Mouse (Mus musculus) natural killer cell, adult 2 months (primary cell): Measurements from ENCODE around the gene Itpr1.

ENCODE experiments used
- DNase-seq, 2 experiments: peaks; one replicate each; pipeline ENCODE4 v3.0.0; 2022; ENCODE audit warnings: low spot score in 2 of 2

The Itpr1 gene

DNA sequence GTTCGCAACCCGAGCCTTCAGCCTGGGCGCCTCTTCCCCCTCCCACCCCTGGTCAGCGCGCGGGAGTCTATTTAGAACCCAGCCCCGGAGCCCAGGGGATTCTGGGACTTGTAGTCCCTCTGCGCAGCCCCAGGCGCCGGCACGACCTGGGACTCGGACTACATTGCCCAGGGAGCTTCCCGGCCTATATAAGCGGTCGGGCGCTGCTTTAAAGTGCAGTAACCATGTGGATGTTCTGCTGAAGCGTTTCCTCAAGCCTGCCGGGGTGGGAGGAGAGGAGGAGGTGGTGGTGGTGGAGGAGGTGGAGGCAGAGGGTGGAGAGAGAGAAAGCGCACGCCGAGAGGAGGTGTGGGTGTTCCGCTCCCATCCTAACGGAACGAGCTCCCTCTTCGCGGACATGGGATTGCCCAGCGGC, at the start of gene Itpr1:
Gene Itpr1, plus strand, starts transcription at position 216 of the 415 bp plus-strand sequence.
- DNase-seq: peak; percentile 96

DNA sequence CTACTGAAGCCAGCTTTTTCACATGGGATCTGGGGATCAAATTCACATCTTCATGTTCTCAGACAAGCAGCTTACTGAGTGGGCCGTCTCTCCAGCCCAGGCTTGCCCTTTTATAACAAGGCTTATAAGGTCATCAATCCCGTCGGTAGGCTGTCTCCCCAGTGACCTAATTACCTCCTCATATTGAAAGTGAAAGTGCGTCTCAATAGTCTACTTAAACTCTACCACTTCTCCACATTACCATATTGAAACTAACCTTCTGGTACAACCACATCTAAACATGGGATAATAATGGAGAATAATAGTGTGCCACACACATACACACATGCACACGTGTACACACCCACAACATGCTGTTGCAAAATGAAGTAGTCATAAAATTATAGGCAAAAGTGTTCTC, 48.0 kb upstream of the Itpr1 start:
- DNase-seq: peak; percentile 12

DNA sequence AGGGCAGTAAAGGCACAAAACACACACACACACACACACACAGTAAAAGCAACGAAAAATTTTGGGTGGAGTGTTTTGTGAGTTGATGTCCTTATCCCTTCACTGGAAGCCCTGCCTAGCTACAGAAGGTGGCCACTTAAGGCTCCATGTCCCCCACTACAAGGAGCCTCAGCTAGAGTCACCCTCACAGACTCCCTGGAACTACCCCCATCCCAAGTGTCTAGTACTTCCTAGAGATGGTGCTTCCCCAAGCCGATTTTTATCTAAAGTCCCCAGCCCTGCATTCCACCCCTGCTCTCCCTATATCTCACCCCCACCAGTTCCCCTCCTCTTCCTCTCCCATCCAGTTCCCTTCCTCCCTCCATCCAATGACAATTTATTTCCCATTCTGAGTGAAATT, 47.3 kb upstream of the Itpr1 start:
- no peak for DNase-seq

DNA sequence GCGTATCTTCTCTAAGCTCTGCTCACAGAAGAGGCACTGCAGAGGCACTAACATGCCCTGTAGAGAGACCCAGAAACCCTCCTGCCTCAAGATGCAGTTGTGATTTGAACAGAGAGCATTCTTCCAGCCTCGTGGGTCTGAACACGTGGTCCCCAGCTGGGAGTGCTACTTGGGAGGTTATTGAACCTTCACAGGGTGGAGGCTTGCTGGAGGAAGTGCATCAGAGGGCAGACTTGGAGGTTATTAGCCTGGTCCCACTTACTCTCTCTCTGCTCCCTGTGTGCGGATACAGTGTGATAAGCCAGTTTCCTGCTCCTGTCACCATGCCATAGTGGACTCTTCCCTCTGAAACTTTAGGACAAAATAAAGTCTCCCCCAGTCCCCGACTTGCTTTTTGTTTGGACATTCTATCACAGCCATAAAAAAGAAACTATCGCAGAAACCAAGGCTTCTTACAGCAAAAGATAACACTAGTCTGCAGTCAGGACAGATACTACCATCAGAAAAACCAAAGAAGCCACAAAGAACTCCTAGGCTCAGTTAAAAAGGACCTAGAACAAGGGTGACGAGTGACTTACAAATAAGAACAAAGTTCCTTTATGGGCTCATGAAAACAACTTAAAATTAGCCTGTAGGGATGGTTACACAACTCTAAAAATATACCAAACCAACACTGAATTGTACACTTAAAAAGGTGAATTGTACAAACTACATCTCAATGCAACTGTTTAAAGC, 44.8 kb upstream of the Itpr1 start:
- peak in 1 of 2 experiments; percentile 4 for DNase-seq

DNA sequence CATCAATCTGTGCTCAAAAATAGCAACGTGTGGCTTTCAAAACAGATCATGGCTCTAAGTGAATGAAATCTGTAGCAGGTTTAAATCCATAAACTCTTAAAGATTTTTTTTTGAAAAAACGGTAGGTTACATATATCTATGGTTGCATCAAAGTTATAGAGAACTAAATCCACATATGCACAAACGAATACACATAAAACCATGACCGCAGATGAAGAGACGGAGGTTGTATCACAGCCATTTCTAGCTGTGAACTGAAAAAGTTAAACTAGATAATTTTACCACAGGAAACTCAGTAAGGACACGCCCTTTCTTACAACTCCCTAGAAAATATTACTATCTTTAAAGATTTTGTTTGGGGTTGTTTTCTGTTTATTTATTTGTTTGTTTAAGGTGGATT, 44.2 kb upstream of the Itpr1 start:
- no peak for DNase-seq

DNA sequence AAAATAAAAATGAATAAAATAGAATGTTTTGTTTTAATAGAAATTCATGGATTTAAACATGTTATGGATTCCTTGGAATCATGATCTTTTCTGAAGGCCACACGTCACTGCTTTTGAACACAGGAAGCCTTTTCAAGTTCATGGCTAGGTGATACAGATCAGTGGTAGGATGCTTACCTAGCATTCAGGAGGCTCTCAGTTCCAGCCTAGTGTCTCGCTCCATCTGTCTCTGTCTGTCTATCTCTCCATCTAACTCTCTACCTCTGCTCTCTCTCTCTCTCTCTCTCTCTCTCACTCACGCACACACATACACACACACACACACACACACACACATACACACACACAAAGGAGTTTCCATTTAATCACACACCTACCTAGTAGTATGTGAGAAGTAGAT, 43.4 kb upstream of the Itpr1 start:
- no peak for DNase-seq

DNA sequence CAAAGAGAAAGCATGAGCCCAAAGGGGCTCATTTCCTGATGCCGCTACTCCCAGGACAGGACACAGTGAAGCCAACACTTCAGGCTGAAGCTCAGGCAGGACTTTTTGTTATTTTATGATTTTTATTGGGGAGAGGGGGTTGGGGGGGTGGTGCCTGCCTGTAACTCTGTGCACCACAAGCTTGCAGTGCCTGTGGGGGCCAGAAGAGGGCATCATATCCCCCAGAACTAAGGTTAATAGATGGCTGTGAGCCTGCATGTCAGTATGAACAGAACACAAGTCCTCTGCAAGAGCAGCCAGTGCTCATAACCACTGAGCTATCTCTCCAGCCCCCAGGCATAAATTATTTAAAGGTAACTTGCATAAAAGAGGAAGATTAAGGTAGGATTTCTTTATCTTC, 40.7 kb upstream of the Itpr1 start:
- DNase-seq: no peak

DNA sequence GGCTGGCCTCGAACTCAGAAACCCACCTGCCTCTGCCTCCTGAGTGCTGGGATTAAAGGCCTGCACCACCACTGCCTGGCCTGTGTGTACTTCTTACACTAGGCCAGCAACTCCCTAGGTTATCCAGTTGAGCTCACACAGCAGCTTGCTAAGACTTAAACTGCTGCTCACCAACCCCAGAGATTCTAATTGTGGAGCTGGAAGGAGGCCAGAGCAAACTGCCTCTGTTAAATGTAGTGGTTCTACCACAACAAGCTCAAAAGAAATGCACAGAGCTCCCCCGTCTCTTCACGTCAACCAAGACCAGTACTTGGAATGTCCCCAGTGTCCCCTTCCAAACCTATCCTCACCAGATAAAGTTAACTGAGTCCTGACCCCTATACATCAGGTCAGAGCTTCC, 38.7 kb upstream of the Itpr1 start:
- no peak for DNase-seq

DNA sequence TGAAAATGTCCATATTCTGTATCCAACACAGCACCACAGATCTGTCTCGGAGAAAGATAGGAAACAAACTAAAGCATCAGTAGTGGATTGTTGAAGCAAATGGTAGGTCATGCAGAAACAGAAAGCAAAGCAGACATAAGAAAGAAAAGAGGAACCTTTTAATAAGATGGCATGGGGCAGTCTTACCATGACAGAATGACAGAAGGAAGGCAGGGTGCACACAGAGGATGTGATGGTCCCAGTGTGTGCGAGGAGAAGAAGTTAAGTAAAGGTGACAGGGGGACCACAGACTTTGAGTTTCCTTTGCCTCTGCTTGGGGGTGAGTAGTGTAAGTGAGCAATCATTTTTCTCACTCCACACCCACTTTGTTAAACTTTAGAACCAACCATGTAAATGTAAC, 33.8 kb upstream of the Itpr1 start:
- no peak for DNase-seq

DNA sequence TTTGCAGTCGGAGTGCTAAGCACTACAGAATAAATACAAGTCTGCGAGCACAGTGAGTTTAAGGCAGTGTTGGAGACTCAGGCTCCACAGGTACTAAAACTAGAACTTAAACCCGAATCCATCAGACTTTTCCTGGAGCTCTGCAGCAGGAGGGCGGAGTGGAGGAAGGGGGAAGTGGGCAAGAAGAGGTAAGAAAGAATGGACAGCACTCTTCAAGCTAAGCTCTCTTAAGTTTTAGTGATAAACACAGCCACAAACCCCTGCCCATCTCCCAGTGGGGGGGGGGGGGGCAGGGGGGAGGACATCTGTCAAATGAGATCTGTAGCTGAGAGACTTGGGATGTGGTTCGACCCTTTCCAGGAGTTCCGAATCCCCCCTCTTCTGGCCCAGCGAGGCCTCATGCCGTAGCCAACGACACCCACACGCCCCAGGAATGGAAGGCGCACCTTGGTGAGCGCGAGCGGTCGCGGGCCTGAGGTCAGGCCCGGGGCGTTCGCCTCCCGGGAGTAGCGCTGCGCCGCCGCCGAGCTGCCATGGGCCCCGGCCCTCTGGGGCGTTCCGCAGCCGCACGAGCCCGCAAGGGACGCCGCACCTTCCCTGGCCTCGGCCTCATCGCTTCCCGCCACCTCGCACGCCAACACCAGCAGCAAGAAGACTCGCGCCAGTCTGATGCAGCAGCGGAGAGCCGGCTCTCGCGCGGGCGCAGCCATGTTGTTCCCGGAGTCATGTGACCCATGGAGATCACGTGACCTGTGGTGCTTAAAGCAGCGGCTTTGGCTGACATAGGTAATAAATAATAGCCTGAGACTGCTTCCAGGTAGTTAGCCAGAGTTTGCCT, 27.8 kb upstream of the Itpr1 start, which contains the start of gene Sumf1:
Gene Sumf1, minus strand, starts transcription at position 736 of the 838 bp plus-strand sequence.
- peak; percentile 77 to 83 for DNase-seq

DNA sequence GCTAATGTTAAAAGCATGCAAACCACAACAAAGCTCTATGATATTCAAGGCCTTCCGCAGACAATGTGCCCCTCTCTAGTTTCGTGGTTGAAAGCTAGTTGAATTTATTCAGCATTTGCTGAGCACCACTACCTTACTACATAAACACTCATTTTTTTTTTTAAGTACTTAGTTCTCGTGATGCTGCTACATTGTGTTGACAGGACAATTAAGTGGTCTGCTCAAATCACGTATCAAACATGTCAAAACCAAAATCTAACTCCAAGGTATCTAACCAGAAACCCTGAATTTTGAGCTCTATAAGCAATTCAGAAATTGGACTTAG, 27.2 kb upstream of the Itpr1 start:
- no peak for DNase-seq

DNA sequence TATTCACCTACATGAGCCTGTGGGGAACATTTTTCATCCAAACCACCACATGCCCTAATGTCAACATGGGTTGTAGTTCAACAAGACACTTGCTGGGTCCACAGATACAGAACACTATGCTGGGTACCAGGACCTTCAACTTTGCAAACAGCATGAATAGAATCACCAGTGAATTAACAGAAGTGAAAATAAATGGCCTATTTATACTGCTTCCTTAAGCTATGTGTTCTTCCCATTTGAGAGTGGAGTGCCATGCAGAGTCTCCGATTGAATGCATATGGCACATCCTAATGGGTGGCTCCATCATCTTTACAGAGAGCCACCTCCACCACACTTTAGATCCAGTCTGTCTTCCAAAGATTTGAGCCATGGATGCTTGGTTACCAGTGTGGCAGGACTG, 22.2 kb upstream of the Itpr1 start:
- no peak for DNase-seq

DNA sequence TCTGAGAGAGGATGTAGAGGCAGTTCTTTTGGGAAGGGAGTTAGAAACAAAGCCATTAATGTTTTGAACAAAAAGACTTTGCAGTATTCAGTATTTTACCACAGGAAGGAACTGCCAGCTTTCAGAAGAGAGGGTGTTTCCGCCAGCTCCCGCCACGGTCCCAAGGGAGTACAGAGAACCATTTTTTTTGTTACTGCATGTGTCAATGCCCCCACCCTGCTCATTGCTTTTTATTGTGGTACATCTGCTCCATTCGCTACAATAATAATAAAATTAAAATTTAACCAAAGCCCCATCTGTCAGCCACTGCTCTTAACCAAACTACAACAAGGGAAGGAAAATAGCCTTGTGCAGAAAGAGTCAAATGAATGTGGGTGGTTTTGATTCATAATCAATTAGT, 20.3 kb upstream of the Itpr1 start:
- DNase-seq: peak in 1 of 2 experiments; percentile 60

DNA sequence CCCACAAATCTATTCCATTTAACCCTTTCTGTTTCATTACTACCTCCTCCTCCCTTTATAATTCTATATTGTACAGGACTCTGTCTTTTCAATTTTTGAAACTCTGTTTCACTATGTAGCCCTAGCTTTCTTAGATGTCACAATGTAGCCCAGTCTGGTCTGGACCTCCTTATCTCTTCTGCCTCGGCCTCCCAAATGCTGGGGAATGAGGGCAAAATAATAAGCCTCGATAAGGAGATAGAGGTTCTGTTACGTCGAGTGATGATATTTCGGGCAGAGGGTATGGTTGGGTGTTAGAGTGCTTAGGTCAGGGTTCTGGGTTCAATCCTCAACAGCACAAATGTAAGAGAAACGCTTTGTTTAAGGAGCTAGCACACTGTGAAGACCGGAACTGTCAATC, 16.2 kb upstream of the Itpr1 start:
- DNase-seq: no peak

DNA sequence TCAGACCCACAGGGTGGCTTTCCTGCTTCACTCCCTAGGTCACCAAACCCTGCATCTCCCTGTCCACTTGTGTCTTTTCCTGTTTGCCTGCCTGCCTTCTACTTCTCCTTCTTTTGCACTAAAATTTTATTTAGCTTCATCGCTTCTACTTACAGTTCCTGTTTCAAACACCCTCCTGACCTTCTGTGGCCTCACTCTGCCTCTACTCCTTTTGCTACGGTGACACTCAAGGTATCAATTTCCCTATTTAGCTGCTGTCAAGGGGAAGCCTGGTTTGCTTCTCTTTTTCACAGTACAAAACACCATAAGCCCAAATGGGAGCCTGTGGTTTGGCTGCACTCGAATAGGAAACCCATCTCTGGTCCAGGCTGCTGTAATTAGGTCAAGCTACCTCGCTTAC, 15.8 kb upstream of the Itpr1 start:
- DNase-seq: peak in 1 of 2 experiments; percentile 51

DNA sequence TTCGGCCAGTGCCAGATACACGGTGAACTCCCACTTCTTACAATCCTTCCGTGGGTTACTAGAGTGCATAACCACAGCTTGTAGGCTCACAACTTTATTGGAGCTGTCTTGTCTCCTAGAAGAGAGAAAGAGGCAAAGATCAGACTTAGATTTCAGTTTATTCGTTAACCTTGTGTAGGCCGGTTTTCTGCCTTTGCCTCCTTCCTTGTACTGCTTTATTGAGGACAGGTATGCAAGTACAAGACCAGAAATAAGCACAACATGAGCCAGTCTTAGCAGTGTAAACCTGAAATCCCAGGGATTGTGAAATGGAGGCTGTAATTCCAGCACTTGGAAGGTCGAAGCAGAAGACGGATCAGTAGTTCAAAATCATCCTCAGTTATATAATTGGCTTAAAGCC, 14.6 kb upstream of the Itpr1 start:
- DNase-seq: no peak

DNA sequence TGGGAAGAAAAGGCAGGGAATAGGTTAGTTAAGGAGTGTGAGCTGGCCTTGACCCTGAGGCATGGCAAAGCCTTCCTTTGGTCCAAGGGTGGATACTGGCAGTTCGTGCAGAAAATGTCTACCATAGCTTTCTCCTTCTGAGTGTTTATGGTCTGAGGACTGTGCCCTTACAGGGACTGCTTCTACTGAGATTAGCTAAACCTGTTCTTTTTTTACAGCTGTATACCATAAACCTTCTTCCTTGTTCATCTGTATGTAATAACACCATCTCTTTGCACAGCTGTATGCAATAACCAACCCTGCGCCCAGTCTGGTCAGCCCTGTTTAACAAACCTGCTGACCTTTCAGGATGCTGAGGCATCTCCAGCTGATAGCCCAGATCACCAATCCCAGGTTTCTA, 8.6 kb upstream of the Itpr1 start:
- no peak for DNase-seq

DNA sequence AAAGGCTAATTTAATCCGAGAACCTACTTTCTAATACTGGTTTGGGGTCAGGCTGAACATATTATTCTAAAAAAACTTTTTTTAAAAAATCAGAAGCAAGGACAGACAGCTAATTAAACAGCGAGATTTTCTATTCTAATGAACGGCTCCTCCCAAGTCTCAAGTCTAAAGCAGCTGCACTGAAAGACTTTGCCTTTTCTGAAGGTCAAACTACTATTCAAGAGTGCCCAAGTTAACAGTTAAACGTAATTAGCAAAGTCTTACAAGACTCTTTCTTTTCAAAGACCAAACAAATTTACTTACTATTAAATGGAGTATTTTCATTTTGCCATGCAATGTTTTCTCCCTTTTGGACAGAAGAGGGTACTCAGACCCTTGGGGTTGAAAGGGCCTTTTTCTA, 6.8 kb upstream of the Itpr1 start:
- DNase-seq: no peak

DNA sequence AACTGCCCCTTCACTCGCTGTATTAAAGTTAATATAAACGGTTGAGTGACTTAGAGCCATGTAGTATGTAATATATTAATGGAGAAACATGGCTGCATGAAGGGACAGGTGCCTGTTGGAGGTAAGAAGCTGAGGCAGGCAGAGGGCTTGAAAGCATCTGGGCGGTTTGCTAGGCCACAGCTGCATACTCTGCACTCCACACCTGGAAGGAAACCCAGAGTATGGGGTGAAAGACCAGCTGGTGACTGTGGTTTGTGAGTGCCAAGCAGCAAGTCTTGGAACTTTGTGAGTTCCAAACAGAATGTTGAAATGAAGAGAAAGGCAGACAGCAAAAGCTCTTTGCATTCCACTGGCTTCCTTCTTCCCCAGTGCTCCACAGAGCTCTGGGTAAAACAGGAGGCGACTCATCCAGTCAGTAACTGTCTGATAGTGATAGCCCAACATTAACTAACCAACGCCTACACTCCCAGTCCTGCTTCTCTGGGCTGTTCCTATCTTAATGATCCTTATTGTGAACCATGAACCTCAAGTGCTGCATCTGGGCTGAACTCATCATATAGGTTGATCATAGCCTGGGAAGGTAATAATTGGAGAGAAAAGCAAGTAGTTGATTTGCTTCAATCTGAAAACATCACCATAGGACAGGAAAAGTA, 5.9 kb upstream of the Itpr1 start:
- DNase-seq: no peak

DNA sequence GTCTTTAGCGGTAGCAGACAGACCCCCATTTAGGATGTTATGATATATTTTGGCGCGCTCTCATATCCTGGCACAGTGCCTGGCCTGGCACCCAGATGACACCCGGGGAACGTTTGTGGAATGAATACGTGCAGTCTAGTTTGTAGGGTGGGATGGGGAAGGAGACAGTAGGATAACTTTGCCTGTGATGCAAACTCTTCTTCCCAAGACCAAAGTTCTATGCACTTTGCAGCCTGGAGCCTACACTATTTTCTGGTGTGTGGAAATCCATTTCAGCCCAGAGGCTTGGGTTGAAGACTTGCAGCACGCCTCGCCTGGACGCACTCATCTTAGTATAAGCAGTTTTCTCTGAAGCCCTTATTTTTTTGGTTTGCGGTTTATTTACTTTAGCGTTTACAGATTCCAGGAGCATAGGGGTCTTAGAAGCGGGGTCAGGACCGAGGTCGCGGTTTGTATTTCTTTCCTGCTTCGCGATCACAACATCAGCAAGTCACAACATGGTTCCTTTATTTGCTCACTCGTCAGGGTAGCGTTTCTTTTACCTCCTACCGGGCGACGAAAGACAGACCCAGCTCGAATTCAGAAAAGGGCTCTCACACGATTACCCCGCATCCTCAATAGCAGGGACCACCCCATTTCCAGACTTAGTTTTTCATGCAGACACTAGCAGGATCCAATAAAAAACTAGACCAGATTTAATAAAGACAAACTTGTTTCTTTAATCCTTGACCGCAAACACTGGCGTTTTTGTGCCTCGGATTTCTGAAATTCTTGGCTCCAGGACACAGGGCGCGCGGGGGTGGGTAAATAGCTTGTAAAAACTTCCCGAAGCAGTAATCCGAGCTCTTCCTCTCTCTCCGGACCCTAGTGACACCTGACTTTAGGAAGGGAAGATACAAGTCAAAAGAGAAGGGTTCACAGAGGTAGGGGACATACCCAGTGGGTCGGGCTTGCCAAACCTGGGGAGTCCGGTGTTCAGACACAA, 708 bp upstream of the Itpr1 start:
- no peak for DNase-seq

DNA sequence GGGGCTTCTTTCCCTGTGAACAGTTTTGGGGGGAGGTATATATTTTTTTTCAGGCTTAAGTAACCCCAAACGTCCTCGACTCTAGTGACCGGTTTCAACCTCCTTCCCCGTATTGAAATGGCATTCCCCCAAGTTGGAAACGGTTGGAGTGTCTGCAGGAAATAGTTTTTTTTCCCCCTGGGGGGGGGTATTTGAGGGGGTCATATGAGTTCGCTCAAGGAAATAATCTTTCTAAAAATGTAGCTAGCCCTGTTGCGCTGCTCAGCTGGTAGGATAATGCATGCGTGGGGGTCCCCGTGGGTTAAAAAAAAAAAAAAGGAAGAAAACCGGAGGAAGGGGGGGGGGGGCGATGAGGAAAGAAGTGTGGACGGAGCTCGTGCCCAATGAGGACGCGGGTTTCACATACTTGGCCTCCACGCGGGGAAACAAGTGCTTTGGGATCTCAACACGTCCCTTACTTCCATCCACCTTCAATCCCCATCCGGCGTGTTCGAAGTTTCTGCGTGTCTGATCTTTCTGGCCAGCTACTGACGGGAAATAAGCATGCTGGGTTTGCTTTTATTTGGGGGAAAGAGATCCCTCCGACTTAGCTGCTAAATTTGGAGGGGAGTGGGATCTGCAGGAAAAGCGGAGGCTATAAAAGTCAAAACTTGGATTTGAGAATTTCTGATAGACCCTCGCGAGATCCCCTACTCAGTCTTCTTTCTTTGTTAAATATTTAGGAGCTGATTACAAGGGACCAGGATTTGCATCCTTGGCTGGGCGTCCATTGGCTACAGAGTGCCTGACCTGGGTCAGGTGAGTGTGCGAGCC, 791 bp downstream of the Itpr1 start:
- no peak for DNase-seq
